Mouse (Mus musculus) embryonic stem cell, embryonic (primary cell): Measurements from ENCODE around the gene Hoxb3.

ENCODE experiments used
- CTCF ChIA-PET, 4 experiments: fragments of 300-600 bp in 2 of 4; fragments of 350-600 bp in 2 of 4; sonication (Branson Sonifier 250); formaldehyde crosslinking; loops; one replicate each; lab custom pipeline; 2022; ENCODE audit warnings: inconsistent platforms in 2 of 4; lab: Charles Lee
- POLR2A ChIA-PET, 4 experiments: fragments of 300-600 bp in 2 of 4; fragments of 350-600 bp in 2 of 4; sonication (Branson Sonifier 250); formaldehyde crosslinking; loops; one replicate each; lab custom pipeline; 2022; ENCODE audit warnings: antibody characterized with exemption in 4 of 4, inconsistent platforms in 1 of 4; lab: Charles Lee

The Hoxb3 gene

DNA sequence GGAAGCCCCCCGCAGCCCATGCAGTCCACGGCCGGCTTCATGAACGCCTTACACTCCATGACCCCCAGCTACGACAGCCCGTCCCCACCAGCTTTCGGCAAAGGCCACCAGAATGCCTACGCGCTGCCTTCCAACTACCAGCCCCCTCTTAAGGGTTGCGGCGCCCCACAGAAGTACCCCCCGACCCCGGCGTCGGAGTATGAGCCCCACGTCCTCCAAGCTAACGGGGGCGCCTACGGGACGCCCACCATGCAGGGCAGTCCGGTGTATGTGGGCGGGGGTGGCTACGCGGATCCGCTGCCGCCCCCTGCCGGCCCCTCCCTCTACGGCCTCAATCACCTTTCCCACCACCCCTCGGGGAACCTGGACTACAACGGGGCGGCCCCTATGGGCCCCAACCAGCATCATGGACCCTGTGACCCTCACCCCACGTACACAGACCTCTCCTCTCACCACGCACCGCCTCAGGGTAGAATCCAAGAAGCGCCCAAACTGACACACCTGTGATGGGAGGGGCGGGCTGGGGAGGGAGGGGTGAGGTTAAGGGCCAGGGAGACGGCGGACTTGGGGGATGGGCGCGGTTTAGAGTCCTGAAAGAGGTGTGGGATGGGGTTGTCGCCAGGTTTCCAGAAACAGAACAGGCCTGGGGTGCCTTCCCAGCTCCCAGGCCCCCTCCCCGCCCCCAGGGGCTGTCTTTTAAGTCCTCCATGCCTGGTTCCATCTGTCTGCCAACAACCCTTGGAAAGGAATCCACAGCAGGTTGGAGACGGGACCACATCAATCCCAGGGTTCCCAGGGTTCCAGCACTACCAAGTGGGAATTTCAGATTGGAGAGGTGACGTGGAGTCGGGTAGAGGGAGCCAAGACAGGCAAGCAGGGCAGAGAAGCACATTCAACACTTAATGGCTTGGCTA lies 23.0 kb downstream of the Hoxb3 start:
- CTCF ChIA-PET = interaction anchor here in 3 of 4 experiments (0.6 to 1.1 kb wide), 6 partner anchors 8 to 216 kb away, joined by 3 to 5 read pairs (median 3); no protein-coding TSS in a partner anchor
- POLR2A ChIA-PET = interaction anchor here in 2 of 4 experiments (0.6 to 1.5 kb wide), 4 partner anchors 9 to 37 kb away, joined by 3 to 6 read pairs (median 4); no protein-coding TSS in a partner anchor

- CTCF ChIA-PET = no interaction called here
- POLR2A ChIA-PET = interaction anchor here in 3 of 4 experiments (0.6 to 1.5 kb wide), 4 partner anchors 8 to 268 kb away, joined by 3 to 6 read pairs (median 4); no protein-coding TSS in a partner anchor
Measured at GRCm38 (mm10) chr11:96346916-96347520, 23.9 kb downstream of the Hoxb3 start.

DNA sequence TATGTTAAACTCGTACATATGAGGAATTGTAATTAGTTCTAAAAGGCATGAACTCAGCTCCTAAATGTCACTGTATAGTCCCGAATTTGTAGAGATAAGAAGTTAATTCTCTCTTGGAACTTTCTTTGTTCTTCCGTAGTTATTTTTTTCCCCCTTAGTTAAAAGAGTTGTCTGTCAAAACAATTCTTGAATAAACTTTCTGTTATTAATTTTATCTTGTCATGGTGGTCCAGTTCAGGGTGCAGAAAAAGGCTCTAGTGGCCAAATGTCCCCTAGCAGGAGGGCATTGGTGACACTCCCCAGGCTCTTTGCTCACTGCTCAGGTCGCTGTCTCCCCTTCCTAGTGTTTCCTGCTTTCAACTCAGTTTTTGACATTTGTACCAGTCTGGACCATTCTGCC lies 24.6 kb downstream of the Hoxb3 start:
- POLR2A ChIA-PET = interaction anchor here in 1 of 4 experiments (0.6 to 1.5 kb wide), 6 partner anchors 8 to 267 kb away, joined by 3 to 6 read pairs (median 4); no protein-coding TSS in a partner anchor
- CTCF ChIA-PET = interaction anchor here in 3 of 4 experiments (0.6 to 0.7 kb wide), 4 partner anchors 68 to 232 kb away, joined by 3 to 9 read pairs (median 3); no protein-coding TSS in a partner anchor

GRCm38 (mm10) chr11:96348141-96348928 lies 25.2 kb downstream of the Hoxb3 start:
- CTCF ChIA-PET = interaction anchor here in 3 of 4 experiments (0.6 to 0.7 kb wide), 4 partner anchors 68 to 232 kb away, joined by 3 to 9 read pairs (median 3); no protein-coding TSS in a partner anchor
- POLR2A ChIA-PET = interaction anchor here in 2 of 4 experiments (0.6 to 1.2 kb wide), 5 partner anchors 9 to 1275 kb away, joined by 3 to 5 read pairs (median 3); no protein-coding TSS in a partner anchor

GRCm38 (mm10) chr11:96348988-96349387 lies 25.9 kb downstream of the Hoxb3 start:
- ChIA-PET POLR2A (interaction anchor here in 3 of 4 experiments (0.5 to 0.9 kb wide), 4 partner anchors 16 to 1274 kb away, joined by 3 to 6 read pairs (median 4); no protein-coding TSS in a partner anchor), CTCF (interaction anchor here in 2 of 4 experiments (0.5 to 1.4 kb wide), 2 partner anchors 59 to 72 kb away, joined by 3 to 4 read pairs; no protein-coding TSS in a partner anchor)

DNA sequence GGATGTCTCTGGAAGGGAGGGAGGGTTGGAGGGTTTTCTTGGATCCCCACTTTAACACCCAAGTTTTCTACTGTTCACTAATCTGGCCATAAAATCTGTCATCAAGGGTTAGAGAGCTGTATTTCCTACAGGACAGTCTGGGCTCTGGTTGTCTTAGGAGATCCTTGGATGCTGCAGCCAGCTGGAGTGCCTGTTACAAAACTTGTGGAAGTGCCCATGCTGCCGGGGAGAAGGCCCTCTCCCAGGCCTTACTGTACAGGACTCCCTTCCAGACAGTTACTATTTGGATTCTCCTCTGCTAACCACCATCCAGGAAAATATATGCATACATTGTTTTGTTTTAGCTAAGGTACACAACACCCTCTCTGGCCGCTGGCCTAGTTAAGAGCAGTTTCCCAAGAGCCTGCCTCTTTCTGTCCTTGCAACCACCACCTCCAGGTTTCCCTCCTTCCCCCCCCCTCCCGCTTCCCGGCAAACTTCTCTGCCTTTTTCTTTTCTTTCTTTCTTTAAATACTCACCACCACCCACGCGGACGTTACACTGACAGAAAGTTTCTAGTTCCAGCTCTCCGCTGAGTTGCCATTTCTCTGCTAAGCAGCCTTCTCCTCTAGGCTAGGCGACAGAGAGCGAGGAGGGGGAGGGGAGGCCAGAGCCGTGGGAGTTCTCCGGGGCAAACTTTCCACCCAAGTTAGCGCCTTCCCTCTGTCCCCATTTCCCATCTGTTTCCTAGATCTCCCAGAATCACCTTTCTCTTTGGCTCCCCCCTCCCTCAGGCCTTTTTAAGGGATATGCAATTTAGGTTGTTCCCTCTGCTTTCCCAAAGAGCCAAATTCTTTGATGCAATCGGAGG lies 26.6 kb downstream of the Hoxb3 start:
- POLR2A ChIA-PET = interaction anchor here in 3 of 4 experiments (0.5 to 1.0 kb wide), 6 partner anchors 16 to 290 kb away, joined by 3 to 6 read pairs (median 4); no protein-coding TSS in a partner anchor
- CTCF ChIA-PET = interaction anchor here (0.5 to 1.4 kb wide), 5 partner anchors 9 to 73 kb away, joined by 3 to 4 read pairs (median 3); no protein-coding TSS in a partner anchor

DNA sequence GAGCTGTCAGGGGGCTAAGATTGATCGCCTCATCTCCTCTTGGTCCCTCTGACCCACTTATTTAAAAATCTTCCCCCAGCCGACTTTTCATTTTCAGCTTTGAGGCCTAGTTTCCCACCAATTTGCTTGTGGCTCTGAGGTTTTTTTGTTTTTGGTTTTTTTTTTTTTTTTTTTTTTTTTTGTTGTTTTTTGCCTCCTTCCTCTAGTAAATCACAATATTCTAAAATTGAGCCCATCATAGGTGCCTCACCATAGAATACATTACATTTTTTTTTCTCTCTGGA lies 27.2 kb downstream of the Hoxb3 start, which contains the start of gene Hoxb2:
Gene Hoxb2, plus strand, starts transcription at position 185 of the 284 bp plus-strand sequence.
- POLR2A ChIA-PET = interaction anchor here in 3 of 4 experiments (0.6 to 1.0 kb wide), 3 partner anchors 25 to 81 kb away, joined by 3 to 6 read pairs (median 3); no protein-coding TSS in a partner anchor
- CTCF ChIA-PET = interaction anchor here in 3 of 4 experiments (0.6 to 1.4 kb wide), 4 partner anchors 9 to 57 kb away, joined by 3 to 4 read pairs (median 3); no protein-coding TSS in a partner anchor

GRCm38 (mm10) chr11:96350791-96351190 lies 27.7 kb downstream of the Hoxb3 start:
- CTCF ChIA-PET = no interaction called here
- POLR2A ChIA-PET = interaction anchor here in 2 of 4 experiments (0.6 to 1.0 kb wide), 3 partner anchors 24 to 82 kb away, joined by 3 read pairs; no protein-coding TSS in a partner anchor

- CTCF ChIA-PET = no interaction called here
- POLR2A ChIA-PET = interaction anchor here in 1 of 4 experiments (0.6 kb wide), 1 partner anchor 25 kb away, joined by 3 read pairs; no protein-coding TSS in a partner anchor
Measured at GRCm38 (mm10) chr11:96351312-96351711, 28.2 kb downstream of the Hoxb3 start.

DNA sequence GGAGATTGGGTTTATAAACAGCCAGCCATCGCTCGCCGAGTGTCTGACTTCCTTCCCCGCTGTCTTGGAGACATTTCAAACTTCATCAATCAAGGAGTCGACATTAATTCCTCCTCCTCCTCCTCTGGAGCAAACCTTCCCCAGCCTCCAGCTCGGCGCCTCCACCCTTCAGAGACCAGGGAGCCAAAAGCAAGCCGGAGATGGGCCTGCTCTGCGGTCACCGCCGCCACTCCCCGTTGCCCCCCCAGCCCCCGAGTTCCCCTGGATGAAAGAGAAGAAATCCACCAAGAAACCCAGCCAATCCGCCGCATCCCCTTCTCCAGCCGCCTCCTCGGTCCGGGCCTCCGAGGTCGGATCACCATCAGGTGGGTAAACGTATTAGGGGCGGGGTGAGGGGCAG lies 28.7 kb downstream of the Hoxb3 start:
- ChIA-PET POLR2A (interaction anchor here in 3 of 4 experiments (0.6 to 1.2 kb wide), 4 partner anchors 10 to 388 kb away, joined by 3 to 4 read pairs (median 4); partner anchors contain the start of gene Hoxb3 (in 1 of the 3)), CTCF (interaction anchor here in 2 of 4 experiments (0.6 to 1.3 kb wide), 3 partner anchors 27 to 184 kb away, joined by 3 to 6 read pairs (median 5); no protein-coding TSS in a partner anchor)

DNA sequence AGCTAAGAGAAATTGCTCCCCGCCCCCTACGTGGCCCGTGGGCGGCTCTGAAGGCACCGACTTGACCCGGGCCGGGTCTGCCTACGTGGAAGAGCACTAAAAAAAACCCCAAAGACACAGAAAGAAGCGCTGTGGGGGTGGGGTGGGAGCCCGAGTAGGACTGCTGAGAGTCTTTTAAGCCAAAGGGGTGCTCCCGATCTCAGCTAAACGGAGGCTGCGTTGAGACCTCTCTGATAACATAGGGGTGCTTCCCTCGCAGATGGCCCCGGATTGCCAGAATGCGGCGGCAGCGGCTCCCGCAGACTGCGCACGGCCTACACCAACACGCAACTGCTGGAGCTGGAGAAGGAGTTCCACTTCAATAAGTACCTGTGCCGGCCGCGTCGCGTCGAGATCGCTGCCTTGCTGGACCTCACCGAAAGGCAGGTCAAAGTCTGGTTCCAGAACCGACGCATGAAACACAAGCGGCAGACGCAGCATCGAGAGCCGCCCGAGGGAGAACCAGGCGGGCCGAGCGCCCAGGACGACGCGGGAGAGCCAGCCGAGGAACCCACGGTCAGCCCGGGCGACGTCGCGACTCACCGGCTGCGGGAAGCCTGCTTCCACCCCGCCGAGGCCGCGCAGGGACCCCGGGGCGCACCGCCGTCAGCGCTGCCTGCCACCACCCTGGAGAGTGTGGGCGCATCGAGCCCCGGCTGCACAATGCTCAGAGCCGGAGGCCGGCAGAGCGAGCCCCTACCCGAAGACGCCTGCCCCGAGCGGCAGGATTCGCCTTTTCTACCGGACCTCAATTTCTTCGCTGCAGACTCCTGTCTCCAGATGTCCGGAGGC lies 29.8 kb downstream of the Hoxb3 start:
- CTCF ChIA-PET = interaction anchor here (0.6 to 1.3 kb wide), 8 partner anchors 26 to 729 kb away, joined by 3 to 6 read pairs (median 4); no protein-coding TSS in a partner anchor
- POLR2A ChIA-PET = interaction anchor here (0.5 to 1.7 kb wide), 8 partner anchors 11 to 1214 kb away, joined by 3 to 7 read pairs (median 4); partner anchors contain the start of genes Hoxb1 (in 1 of the 4) and Hoxb3 (in 1 of the 4)

DNA sequence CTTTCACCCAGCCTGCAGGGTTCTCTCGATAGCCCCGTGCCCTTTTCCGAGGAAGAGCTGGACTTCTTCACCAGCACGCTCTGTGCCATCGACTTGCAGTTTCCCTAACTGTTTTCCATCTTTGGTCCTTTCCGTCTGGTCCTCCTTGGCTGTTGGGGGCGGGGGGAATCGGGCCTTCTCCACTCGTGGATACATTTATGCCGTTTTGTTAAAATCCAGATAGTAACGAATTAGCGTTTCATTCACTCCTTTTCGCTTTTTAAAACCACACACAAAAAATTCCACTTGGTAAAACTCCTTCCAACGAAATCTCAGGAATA lies 30.4 kb downstream of the Hoxb3 start:
- CTCF ChIA-PET = interaction anchor here (0.5 to 1.7 kb wide), 9 partner anchors 8 to 1324 kb away, joined by 3 to 12 read pairs (median 5); no protein-coding TSS in a partner anchor
- POLR2A ChIA-PET = interaction anchor here (0.6 to 1.7 kb wide), 8 partner anchors 12 to 83 kb away, joined by 3 to 10 read pairs (median 4); partner anchors contain the start of gene Hoxb1 (in 2 of the 4)

- ChIA-PET CTCF (interaction anchor here (0.5 to 1.7 kb wide), 11 partner anchors 8 to 1323 kb away, joined by 3 to 12 read pairs (median 4); no protein-coding TSS in a partner anchor), POLR2A (interaction anchor here (0.6 to 1.7 kb wide), 10 partner anchors 12 to 495 kb away, joined by 3 to 10 read pairs (median 4); partner anchors contain the start of gene Hoxb1 (in 2 of the 4))
Measured at GRCm38 (mm10) chr11:96353939-96354338, 30.8 kb downstream of the Hoxb3 start.

GRCm38 (mm10) chr11:96354376-96354775 lies 31.2 kb downstream of the Hoxb3 start:
- POLR2A ChIA-PET = interaction anchor here (0.5 to 1.5 kb wide), 10 partner anchors 11 to 494 kb away, joined by 3 to 10 read pairs (median 3); partner anchors contain the start of gene Hoxb1 (in 1 of the 4)

More at GRCm38 (mm10) chr11:96354376-96354775, 31.2 kb downstream of the Hoxb3 start:
- CTCF ChIA-PET = interaction anchor here (0.5 to 2.4 kb wide), 11 partner anchors 9 to 540 kb away, joined by 3 to 14 read pairs (median 4); partner anchors contain the start of gene Hoxb5 (in 1 of the 4)
